Mouse (Mus musculus) embryo, embryonic 10.5 days (tissue): ENCODE results near the gene Cela2a.

Experiments
- DNase-seq: peaks from one replicate; pipeline ENCODE4 v3.0.0-alpha.2; 2015; ENCODE audit warnings: low spot score

The Cela2a gene

DNA sequence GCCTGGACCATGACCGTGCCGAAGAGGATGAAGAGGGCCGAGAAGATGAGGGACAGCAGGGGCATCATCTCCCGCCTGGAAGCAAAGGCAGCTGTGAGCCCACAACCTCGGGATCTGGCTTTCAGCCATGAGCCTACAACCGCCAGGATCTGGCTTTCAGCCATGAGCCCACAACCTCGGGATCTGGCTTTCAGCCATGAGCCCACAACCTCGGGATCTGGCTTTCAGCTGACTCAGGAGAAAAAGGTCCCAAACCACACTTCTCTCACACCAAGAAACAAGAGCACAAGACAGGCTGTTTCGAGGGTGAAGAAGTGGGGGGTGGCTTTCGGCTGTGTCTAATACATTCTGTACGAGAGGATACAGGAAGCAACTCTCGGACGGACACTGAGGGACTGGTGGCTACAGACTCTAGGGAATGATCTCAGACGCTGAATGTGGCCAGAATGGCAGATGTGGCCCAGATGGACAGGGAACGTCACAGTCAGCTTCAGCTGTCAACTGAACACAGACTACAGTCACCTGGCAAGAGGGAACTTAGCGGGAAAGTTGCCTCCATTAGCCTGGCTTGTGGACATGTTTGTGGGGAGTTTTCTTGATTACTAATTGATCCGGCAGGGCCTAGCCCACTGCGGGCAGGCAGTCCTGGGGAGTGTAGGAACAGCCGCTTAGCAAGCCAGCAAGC, 59.1 kb downstream of the Cela2a start:
- DNase-seq, result no peak

DNA sequence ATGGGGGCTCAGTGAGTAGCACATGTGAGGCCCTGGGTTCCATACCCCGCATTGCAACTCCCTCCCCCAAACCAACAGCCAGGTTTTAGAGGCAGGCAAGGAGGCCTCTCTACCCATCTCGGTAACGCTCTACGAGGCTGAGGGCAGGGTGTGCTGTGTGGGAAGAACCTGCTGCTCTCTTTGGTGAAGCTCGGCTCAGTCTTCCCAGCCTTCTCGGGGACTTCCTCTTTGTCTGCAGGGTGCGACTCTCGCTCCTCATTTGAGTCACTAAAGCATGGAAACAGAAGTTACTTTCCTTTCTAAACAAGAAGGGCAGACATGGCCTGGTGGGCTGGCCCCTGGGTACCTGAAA, 59.7 kb downstream of the Cela2a start:
- DNase-seq, result no peak

DNA sequence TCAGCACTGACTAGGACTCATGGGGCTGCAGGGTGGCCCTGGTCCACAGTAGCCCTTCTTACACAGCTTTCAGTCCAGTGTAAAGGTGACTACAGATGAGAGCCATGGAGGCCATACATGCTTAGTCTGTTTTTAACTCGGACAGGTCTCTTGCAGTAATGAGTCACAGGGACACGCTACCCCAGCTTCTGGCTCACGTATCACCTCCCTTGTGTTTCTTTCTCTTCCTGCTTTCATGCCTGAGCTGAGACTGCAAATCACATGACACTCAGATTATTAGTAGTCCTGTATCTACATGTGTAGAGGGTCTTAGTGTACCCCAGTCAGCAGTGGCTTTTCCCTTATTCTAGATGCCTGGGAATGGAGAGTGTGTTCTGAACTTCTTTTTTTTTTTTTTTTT, 61.0 kb downstream of the Cela2a start:
- DNase-seq, result no peak
